Mouse (Mus musculus) cortical plate, adult 2 months (tissue): ENCODE data around the gene Tpst2.

Experiments
- CTCF ChIP-seq: fragments of 200-500 bp; IDR thresholded peaks from 2 replicates; pipeline ENCODE4 v1.5.1; 2011; ENCODE audit warnings: mild to moderate bottlenecking, control low read depth, low read length; ENCODE audit not compliant: insufficient read depth; ENCODE audit errors: extremely low read depth
- POLR2A ChIP-seq: fragments of 200-500 bp; IDR thresholded peaks from 2 replicates; pipeline ENCODE4 v1.6.1; 2011; ENCODE audit warnings: mild to moderate bottlenecking, low read length, control low read depth; ENCODE audit not compliant: insufficient read depth; ENCODE audit errors: extremely low read depth

DNA sequence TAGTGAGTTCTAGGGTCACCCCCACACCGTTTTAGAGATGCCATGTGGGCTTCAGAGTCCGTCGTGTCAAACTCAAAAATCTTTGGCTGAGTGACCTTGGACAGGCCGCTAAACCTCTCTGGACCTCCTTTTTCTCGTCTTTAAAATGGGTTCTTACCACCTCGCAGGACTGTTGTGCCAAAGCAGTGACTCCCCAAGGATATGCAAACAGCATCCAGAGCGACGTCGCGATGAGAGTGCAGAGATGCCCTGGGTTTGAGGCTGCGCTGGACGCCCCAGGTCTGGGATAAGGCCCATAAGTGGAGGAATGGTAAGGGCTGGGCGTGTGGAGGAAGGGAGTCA is 48.6 kb upstream of the Tpst2 start:
- TF ChIP-seq CTCF: no peak
- TF ChIP-seq POLR2A: no peak
